Mouse (Mus musculus): ENCODE results near the gene Iqcg. TPM values are rescaled to one million over a fixed set of nuclear protein-coding genes. Genes with fewer than 3 reads are reported as not detected.

Gene Iqcg
- polyA plus RNA-seq, 1 experiment from 2014 or later: 1.9 TPM

DNA sequence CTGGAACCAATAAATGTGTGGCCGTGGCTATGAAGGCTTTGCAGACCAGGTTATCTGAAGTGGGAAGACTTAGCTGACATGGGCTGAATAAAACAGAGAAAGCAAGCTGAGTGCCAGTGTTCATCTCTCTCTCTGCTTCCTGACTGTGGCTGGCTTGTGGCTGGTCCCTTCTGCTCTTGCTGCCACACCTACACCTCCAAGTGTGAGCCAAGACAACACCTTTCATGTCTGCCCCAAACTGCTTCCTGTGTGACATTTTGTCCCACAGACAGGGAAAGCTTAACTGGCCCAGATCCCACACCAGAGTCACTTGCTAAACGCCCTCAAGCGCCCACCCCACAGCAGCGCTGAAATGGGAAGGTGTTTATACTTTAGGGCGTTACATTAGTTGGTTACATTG, 2.9 kb downstream of the Iqcg start:
- no peak for ATAC-seq (ENCODE audit: insufficient number of reproducible peaks, insufficient read depth, low FRiP score, low read depth)
- H3K4me1 ChIP-seq (ENCODE audit: control insufficient read depth in 2 of 2, insufficient read depth in 2 of 2, low read length in 2 of 2): peaks cover 3 to 7% of the 10 kb centered on the region in 2 experiments; a peak in 3 of 4 replicates
- no peaks in the 10 kb centered on the region for H3K9me3 ChIP-seq (ENCODE audit: control insufficient read depth, low read length)
- H3K27ac ChIP-seq (replicated peaks in 1 of 2; ENCODE audit: control insufficient read depth in 1 of 2, insufficient read depth in 1 of 2, low read depth in 2 of 2, low read length in 2 of 2): no peak overlapping the region
- 62% methylated on average over 5 of the region's 5 CpGs for WGBS
- H3K9ac ChIP-seq (ENCODE audit: low read length): no peak overlapping the region
- H3K4me3 ChIP-seq (ENCODE audit: control insufficient read depth in 1 of 2, insufficient read depth in 1 of 2, low read depth in 1 of 2, low read length in 2 of 2): no peak overlapping the region
- no peaks in the 10 kb centered on the region for H3K27me3 ChIP-seq (ENCODE audit: control insufficient read depth, insufficient read depth, low read length)
- no peak overlapping the region for H3K4me2 ChIP-seq (ENCODE audit: low read length)
- peaks cover 4% of the 10 kb centered on the region for H3K36me3 ChIP-seq (ENCODE audit: control insufficient read depth, insufficient read depth, low read length)

GRCm38 (mm10) chr16:33049809-33050208, 6.2 kb downstream of the Iqcg start:
- no peak overlapping the region for H3K9ac ChIP-seq (ENCODE audit: low read length)
- H3K9me3 ChIP-seq (ENCODE audit: control insufficient read depth, low read length): no peaks in the 10 kb centered on the region
- no peak overlapping the region for H3K4me2 ChIP-seq (ENCODE audit: low read length)
- no peak overlapping the region for H3K27ac ChIP-seq (replicated peaks in 1 of 2; ENCODE audit: control insufficient read depth in 1 of 2, insufficient read depth in 1 of 2, low read depth in 2 of 2, low read length in 2 of 2)
- ATAC-seq (ENCODE audit: insufficient number of reproducible peaks, insufficient read depth, low FRiP score, low read depth): no peak
- no peaks in the 10 kb centered on the region for H3K27me3 ChIP-seq (ENCODE audit: control insufficient read depth, insufficient read depth, low read length)
- no peaks in the 10 kb centered on the region for H3K4me1 ChIP-seq (ENCODE audit: control insufficient read depth in 2 of 2, insufficient read depth in 2 of 2, low read length in 2 of 2)
- H3K36me3 ChIP-seq (ENCODE audit: control insufficient read depth, insufficient read depth, low read length): no peaks in the 10 kb centered on the region
- no peak overlapping the region for H3K4me3 ChIP-seq (ENCODE audit: control insufficient read depth in 1 of 2, insufficient read depth in 1 of 2, low read depth in 1 of 2, low read length in 2 of 2)
- 85% methylated on average over 16 of the region's 16 CpGs for WGBS

GRCm38 (mm10) chr16:33048686-33049085, 7.3 kb downstream of the Iqcg start:
- H3K9ac ChIP-seq (ENCODE audit: low read length): no peak overlapping the region
- ATAC-seq (ENCODE audit: insufficient number of reproducible peaks, insufficient read depth, low FRiP score, low read depth): no peak
- WGBS: 57% methylated on average over 2 of the region's 2 CpGs

DNA sequence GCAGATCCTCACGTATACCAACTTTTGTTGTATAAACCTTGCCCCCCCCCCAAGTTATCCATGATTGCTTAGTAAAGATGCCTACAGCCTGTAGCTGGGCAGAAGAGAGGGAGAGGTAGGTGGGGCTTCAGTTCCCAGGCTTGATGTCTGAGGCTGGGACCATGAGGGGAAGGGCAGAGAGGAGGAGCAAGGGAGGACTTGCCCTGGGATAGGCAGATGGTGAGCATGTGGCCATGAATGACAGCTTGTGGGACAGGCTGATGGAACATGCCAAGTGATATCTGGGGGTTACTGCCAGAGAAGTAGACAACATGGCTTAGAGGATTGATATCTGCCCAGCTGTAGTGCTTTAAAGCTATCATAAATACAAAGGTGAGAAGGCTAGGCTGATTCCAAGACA, 8.0 kb downstream of the Iqcg start:
- Histone ChIP-seq H3K4me3 (ENCODE audit: control insufficient read depth in 1 of 2, insufficient read depth in 1 of 2, low read depth in 1 of 2, low read length in 2 of 2) (no peak overlapping the region), H3K4me1 (ENCODE audit: control insufficient read depth in 2 of 2, insufficient read depth in 2 of 2, low read length in 2 of 2) (no peaks in the 10 kb centered on the region), H3K9ac (ENCODE audit: low read length) (no peak overlapping the region), H3K9me3 (ENCODE audit: control insufficient read depth, low read length) (no peaks in the 10 kb centered on the region), H3K27me3 (ENCODE audit: control insufficient read depth, insufficient read depth, low read length) (no peaks in the 10 kb centered on the region), H3K4me2 (ENCODE audit: low read length) (no peak overlapping the region), H3K36me3 (ENCODE audit: control insufficient read depth, insufficient read depth, low read length) (no peaks in the 10 kb centered on the region), H3K27ac (replicated peaks in 1 of 2; ENCODE audit: control insufficient read depth in 1 of 2, insufficient read depth in 1 of 2, low read depth in 2 of 2, low read length in 2 of 2) (no peak overlapping the region)
- ATAC-seq (ENCODE audit: insufficient number of reproducible peaks, insufficient read depth, low FRiP score, low read depth): no peak
- 93% methylated on average over 1 of the region's 1 CpGs for WGBS

More at GRCm38 (mm10) chr16:33048686-33049085, 7.3 kb downstream of the Iqcg start:
- H3K4me3 ChIP-seq (ENCODE audit: control insufficient read depth in 1 of 2, insufficient read depth in 1 of 2, low read depth in 1 of 2, low read length in 2 of 2): no peak overlapping the region
- no peaks in the 10 kb centered on the region for H3K4me1 ChIP-seq (ENCODE audit: control insufficient read depth in 2 of 2, insufficient read depth in 2 of 2, low read length in 2 of 2)
- no peaks in the 10 kb centered on the region for H3K36me3 ChIP-seq (ENCODE audit: control insufficient read depth, insufficient read depth, low read length)
- no peaks in the 10 kb centered on the region for H3K27me3 ChIP-seq (ENCODE audit: control insufficient read depth, insufficient read depth, low read length)
- H3K4me2 ChIP-seq (ENCODE audit: low read length): no peak overlapping the region
- no peaks in the 10 kb centered on the region for H3K9me3 ChIP-seq (ENCODE audit: control insufficient read depth, low read length)
- no peak overlapping the region for H3K27ac ChIP-seq (replicated peaks in 1 of 2; ENCODE audit: control insufficient read depth in 1 of 2, insufficient read depth in 1 of 2, low read depth in 2 of 2, low read length in 2 of 2)

- Histone ChIP-seq H3K27me3 (ENCODE audit: control insufficient read depth, insufficient read depth, low read length) (no peaks in the 10 kb centered on the region), H3K36me3 (ENCODE audit: control insufficient read depth, insufficient read depth, low read length) (no peaks in the 10 kb centered on the region), H3K4me3 (ENCODE audit: control insufficient read depth in 1 of 2, insufficient read depth in 1 of 2, low read depth in 1 of 2, low read length in 2 of 2) (no peak overlapping the region), H3K4me2 (ENCODE audit: low read length) (no peak overlapping the region), H3K4me1 (ENCODE audit: control insufficient read depth in 2 of 2, insufficient read depth in 2 of 2, low read length in 2 of 2) (no peaks in the 10 kb centered on the region), H3K9me3 (ENCODE audit: control insufficient read depth, low read length) (no peaks in the 10 kb centered on the region), H3K27ac (replicated peaks in 1 of 2; ENCODE audit: control insufficient read depth in 1 of 2, insufficient read depth in 1 of 2, low read depth in 2 of 2, low read length in 2 of 2) (peak overlapping the region in 1 of 2 experiments; percentile 10; a peak in 1 of 4 replicates), H3K9ac (ENCODE audit: low read length) (no peak overlapping the region)
- ATAC-seq (ENCODE audit: insufficient number of reproducible peaks, insufficient read depth, low FRiP score, low read depth): no peak
- WGBS: 60% methylated on average over 2 of the region's 2 CpGs
Observed at GRCm38 (mm10) chr16:33043268-33043667, 12.8 kb downstream of the Iqcg start.

GRCm38 (mm10) chr16:33042682-33043081, 13.3 kb downstream of the Iqcg start:
- H3K9me3 ChIP-seq (ENCODE audit: control insufficient read depth, low read length): no peaks in the 10 kb centered on the region
- H3K36me3 ChIP-seq (ENCODE audit: control insufficient read depth, insufficient read depth, low read length): no peaks in the 10 kb centered on the region
- no peak overlapping the region for H3K4me3 ChIP-seq (ENCODE audit: control insufficient read depth in 1 of 2, insufficient read depth in 1 of 2, low read depth in 1 of 2, low read length in 2 of 2)
- H3K27ac ChIP-seq (replicated peaks in 1 of 2; ENCODE audit: control insufficient read depth in 1 of 2, insufficient read depth in 1 of 2, low read depth in 2 of 2, low read length in 2 of 2): peak overlapping the region in 1 of 2 experiments; percentile 10; a peak in 1 of 4 replicates
- no peak for ATAC-seq (ENCODE audit: insufficient number of reproducible peaks, insufficient read depth, low FRiP score, low read depth)
- no peak overlapping the region for H3K9ac ChIP-seq (ENCODE audit: low read length)
- no peaks in the 10 kb centered on the region for H3K27me3 ChIP-seq (ENCODE audit: control insufficient read depth, insufficient read depth, low read length)
- no peaks in the 10 kb centered on the region for H3K4me1 ChIP-seq (ENCODE audit: control insufficient read depth in 2 of 2, insufficient read depth in 2 of 2, low read length in 2 of 2)
- no peak overlapping the region for H3K4me2 ChIP-seq (ENCODE audit: low read length)
- 91% methylated on average over 1 of the region's 1 CpGs for WGBS

DNA sequence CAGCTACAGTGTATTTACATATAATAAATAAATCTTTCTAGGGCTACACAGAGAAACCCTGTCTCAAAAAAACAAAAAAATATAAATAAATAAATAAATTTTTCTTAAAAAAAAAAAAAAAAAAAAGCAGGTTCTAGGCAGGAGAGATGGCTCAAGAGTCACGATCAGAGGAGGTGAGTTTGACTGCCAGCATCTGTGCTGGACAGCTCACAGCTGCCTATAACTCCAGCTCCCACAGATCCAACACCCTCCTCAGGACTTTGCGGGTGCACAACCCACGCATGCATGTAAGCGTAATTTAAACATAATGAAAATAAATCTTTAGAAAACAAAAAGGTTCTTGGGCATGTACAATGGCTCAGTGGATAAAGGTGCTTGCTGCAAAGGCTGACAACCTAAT, 20.0 kb downstream of the Iqcg start:
- no peak for ATAC-seq (ENCODE audit: insufficient number of reproducible peaks, insufficient read depth, low FRiP score, low read depth)

GRCm38 (mm10) chr16:33026357-33026756, 29.7 kb downstream of the Iqcg start:
- no peak overlapping the region for H3K9ac ChIP-seq (ENCODE audit: low read length)
- no peaks in the 10 kb centered on the region for H3K27me3 ChIP-seq (ENCODE audit: control insufficient read depth, insufficient read depth, low read length)
- no peak overlapping the region for H3K4me3 ChIP-seq (ENCODE audit: control insufficient read depth in 1 of 2, insufficient read depth in 1 of 2, low read depth in 1 of 2, low read length in 2 of 2)
- no peaks in the 10 kb centered on the region for H3K9me3 ChIP-seq (ENCODE audit: control insufficient read depth, low read length)
- no peak overlapping the region for H3K27ac ChIP-seq (replicated peaks in 1 of 2; ENCODE audit: control insufficient read depth in 1 of 2, insufficient read depth in 1 of 2, low read depth in 2 of 2, low read length in 2 of 2)
- H3K36me3 ChIP-seq (ENCODE audit: control insufficient read depth, insufficient read depth, low read length): no peaks in the 10 kb centered on the region
- 76% methylated on average over 7 of the region's 7 CpGs for WGBS
- ATAC-seq (ENCODE audit: insufficient number of reproducible peaks, insufficient read depth, low FRiP score, low read depth): no peak
- H3K4me2 ChIP-seq (ENCODE audit: low read length): no peak overlapping the region
- H3K4me1 ChIP-seq (ENCODE audit: control insufficient read depth in 2 of 2, insufficient read depth in 2 of 2, low read length in 2 of 2): no peaks in the 10 kb centered on the region

More for the DNA sequence above, 20.0 kb downstream of the Iqcg start:
- H3K27ac ChIP-seq (replicated peaks in 1 of 2; ENCODE audit: control insufficient read depth in 1 of 2, insufficient read depth in 1 of 2, low read depth in 2 of 2, low read length in 2 of 2): no peak overlapping the region
- no peak overlapping the region for H3K4me3 ChIP-seq (ENCODE audit: control insufficient read depth in 1 of 2, insufficient read depth in 1 of 2, low read depth in 1 of 2, low read length in 2 of 2)
- H3K4me2 ChIP-seq (ENCODE audit: low read length): no peak overlapping the region
- H3K9me3 ChIP-seq (ENCODE audit: control insufficient read depth, low read length): no peaks in the 10 kb centered on the region
- H3K27me3 ChIP-seq (ENCODE audit: control insufficient read depth, insufficient read depth, low read length): no peaks in the 10 kb centered on the region
- H3K9ac ChIP-seq (ENCODE audit: low read length): no peak overlapping the region
- peaks cover 2 to 3% of the 10 kb centered on the region in 2 experiments; a peak in 1 of 4 replicates for H3K4me1 ChIP-seq (ENCODE audit: control insufficient read depth in 2 of 2, insufficient read depth in 2 of 2, low read length in 2 of 2)
- 85% methylated on average over 4 of the region's 4 CpGs for WGBS
- H3K36me3 ChIP-seq (ENCODE audit: control insufficient read depth, insufficient read depth, low read length): no peaks in the 10 kb centered on the region

Data from heart, embryonic 14.5 days (tissue).